Mouse (Mus musculus) central nervous system, embryonic 14 days (tissue): Measurements from ENCODE around the gene Erich6. TPM values are rescaled to one million over a fixed set of nuclear protein-coding genes. Genes with fewer than 3 reads are reported as not detected.

Source experiments
- polyA plus RNA-seq: library from polyadenylated mRNA; depleted of rRNA; stranded (reverse); fragments of >200 nt; gene quantifications from 2 replicates; pipeline ENCODE4 v1.2.3, GENCODE M21; 2012; rRNA removed

The Erich6 gene
- polyA plus RNA-seq: 0.34 and 0.35 TPM in 2 replicates

GRCm38 (mm10) chr3:58636406-58637295, at the start of gene Erich6:
Erich6 (minus strand) TSS chr3:58637207.

DNA sequence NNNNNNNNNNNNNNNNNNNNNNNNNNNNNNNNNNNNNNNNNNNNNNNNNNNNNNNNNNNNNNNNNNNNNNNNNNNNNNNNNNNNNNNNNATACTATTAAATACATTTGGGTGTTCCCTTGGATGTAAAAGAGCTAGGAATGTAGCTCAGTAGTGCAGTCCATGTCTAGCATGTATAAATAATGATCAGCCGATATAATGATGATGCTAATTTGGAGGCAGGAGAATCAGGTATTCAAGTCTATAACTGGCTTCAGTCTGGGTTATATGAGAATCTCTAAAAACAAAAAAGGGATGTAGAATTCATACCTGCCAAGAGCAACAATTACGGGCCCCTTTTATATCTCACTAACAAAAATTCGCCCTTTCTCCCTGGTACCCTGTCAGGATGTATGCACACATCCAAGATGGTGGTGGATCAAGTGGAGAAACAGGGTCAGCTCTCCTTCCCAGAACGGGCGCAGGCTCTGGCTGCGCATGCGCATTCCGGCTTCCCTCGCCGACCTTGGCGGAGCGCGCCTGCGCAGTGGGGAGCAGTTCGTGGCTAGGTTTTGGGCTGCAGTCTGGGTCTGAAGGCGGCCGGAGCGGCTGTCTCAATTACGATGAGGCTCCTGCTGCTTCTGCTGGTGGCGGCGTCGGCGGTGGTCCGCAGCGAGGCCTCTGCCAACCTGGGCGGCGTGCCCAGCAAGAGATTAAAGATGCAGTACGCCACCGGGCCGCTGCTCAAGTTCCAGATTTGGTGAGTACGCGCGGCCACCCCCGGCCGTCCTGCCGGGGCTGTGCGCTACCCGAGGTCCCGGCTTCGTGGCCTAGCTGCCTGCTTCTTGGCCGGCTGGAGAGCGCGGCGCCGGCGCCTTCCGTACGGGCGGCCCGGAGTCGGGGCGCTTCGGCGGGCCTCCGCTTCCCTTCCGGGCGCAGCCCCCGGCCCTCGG, 60.6 kb downstream of the Erich6 start, which contains the start of gene Selenot:
Selenot (plus strand) TSS at position 500 of the 930 bp plus-strand sequence.

Other genes starting within 250 kb of the Erich6 start
- gene Tsc22d2, start 222.5 kb downstream of the Erich6 start, polyA plus RNA-seq: 12.9 and 15.0 TPM in 2 replicates
- 40.6 and 43.2 TPM in 2 replicates for gene Eif2a, start 111.4 kb downstream of the Erich6 start, polyA plus RNA-seq
- gene Serp1, start 111.3 kb downstream of the Erich6 start, polyA plus RNA-seq: 35.7 and 36.5 TPM in 2 replicates
- gene Selenot, start 60.6 kb downstream of the Erich6 start, polyA plus RNA-seq: 52.3 and 53.8 TPM in 2 replicates
- 11.2 and 12.2 TPM in 2 replicates for gene Siah2, start 55.2 kb upstream of the Erich6 start, polyA plus RNA-seq
- 0.07 and 0.19 TPM in 2 replicates for gene Mindy4b-ps, start 185.1 kb upstream of the Erich6 start, polyA plus RNA-seq
- gene Clrn1, start 248.1 kb upstream of the Erich6 start, polyA plus RNA-seq: 0.47 and 0.69 TPM in 2 replicates